Mouse (Mus musculus) erythroid progenitor cell, adult 5-6 weeks (primary cell): ENCODE measurements around the gene Elovl6. TPM values are rescaled to one million over a fixed set of nuclear protein-coding genes. Genes with fewer than 3 reads are reported as not detected.

Experiments
- ATAC-seq: replicated peaks from 2 replicates; pipeline ENCODE4 v1.8.0; 2016; ENCODE audit warnings: moderate number of reproducible peaks, mild to moderate bottlenecking, moderate TSS enrichment, inconsistent platforms; ENCODE audit not compliant: poor library complexity, low FRiP score, severe bottlenecking
- total RNA-seq, 2 experiments: library from RNA; stranded (forward) in 1 of 2; stranded (reverse) in 1 of 2; fragments of 150-400 nt in 1 of 2; fragments of 186-747, 209-891 nt in 1 of 2; gene quantifications; 2 replicates each; pipeline versions ENCODE4 v1.2.3 to v1.2.4; 2015 to 2017; ENCODE audit warnings: low replicate concordance in 2 of 2

The Elovl6 gene
- total RNA-seq (2015; ENCODE audit: low replicate concordance), result 1.4 and 7.5 TPM in 2 replicates
- 0.23 and 0.51 TPM in 2 replicates for total RNA-seq (2017; ENCODE audit: low replicate concordance)

DNA sequence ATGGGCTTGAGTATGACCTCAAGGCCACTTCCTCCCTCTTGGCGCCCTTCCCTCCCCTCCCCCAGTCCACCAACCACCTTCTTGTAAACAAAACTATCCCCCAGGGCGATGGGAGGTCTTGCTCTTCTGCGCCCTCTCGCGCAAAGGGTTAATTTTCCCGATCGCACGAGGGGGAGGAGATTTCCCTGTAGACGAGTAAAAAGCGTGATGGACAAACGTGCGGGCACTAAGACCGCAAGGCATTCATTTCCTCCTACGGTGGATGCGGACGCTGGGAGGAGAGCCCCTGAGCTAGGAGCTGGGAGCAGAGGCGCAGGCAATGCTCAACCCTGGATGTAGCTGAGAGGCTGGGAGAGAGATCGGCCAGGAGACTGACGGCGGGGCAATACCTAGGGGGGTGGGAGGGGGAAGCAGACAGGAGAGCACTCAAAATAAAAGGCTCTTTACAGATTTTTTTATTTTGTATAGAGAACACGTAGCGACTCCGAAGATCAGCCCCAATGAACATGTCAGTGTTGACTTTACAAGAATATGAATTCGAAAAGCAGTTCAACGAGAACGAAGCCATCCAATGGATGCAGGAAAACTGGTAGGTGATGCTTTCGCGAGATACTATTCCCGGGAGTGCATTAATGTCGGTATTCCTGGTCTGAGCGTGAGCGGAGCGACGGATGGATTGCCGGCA lies at the start of gene Elovl6:
Gene Elovl6 (plus strand): TSS at position 176 of the 685 bp plus-strand sequence.
- ATAC-seq, result no peak

DNA sequence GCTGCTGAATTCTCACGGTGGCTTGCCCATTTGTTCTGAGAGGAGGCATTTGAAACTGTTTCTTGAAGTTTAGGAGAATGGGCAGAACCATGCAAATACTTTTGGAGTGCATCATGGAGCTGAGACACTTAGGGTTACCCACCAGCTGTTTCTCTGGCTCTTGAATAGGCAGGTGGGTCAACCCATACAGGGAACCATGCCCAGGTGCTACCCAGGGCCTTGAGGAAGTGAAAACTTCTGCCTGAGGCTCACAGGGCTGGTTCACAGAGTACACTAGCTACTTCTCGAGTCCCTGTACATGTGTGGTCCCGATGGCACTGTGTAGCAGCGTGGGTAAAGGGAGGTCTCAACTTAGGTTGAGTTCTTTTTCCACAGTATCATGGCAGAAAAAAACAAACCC lies 43.4 kb upstream of the Elovl6 start:
- ATAC-seq, result no peak

DNA sequence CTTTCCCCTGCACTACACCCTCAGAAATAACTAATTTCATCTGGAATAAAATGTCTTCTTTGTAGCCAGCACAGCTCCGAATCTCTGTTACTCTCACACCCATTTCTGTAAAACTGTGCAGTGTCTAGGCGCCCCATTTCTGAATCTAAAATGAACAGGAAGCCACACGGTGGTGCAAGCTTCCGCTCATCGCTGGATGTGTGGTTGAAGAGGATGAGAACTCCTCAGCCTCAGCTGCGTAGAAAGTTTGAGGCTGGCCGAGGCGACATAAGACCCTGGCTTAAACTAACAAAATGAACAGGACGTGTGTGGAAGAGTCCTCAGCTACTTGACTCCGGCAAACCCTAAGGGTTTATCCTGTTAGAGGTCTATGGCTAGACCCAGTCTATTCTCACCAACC lies 38.0 kb upstream of the Elovl6 start:
- no peak for ATAC-seq

DNA sequence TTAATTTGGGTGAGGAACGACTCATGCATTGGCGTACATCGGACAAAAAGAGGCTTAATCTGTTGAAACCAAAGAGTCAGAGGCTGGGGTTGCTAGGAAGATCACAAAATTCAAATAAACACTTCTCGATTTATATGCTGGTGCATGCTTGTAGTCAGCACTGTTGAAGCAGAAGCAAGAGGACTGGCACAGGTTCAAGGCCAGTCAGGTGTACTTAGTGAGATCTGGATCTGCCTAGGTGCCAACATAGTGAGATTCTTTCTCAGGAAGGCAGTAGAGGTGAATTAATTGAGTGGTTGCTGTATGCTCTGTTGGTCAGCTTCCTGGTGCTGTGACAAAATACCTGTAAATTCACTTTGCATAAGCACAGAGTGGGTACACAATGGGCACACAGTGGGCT lies 37.4 kb upstream of the Elovl6 start:
- no peak for ATAC-seq

DNA sequence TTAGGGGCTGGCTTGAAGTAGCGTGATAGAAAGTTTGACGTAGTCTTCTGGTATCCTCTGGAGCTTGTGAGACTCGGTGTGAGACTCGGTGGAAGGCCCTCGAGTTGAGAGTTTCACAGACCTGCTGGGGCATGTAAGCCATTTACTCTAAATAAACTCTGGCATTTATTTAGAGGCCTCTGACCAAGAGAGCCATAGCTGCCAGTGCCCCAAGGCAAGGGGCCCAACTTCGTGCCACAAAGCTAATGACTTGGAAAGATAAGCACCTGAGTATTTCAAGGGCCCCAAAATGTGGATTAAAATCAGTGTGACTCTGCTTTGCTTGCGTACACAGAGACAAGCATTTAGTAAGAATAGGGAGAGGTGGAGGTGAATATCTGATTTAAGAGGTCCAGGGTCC lies 28.4 kb upstream of the Elovl6 start:
- ATAC-seq, result no peak

DNA sequence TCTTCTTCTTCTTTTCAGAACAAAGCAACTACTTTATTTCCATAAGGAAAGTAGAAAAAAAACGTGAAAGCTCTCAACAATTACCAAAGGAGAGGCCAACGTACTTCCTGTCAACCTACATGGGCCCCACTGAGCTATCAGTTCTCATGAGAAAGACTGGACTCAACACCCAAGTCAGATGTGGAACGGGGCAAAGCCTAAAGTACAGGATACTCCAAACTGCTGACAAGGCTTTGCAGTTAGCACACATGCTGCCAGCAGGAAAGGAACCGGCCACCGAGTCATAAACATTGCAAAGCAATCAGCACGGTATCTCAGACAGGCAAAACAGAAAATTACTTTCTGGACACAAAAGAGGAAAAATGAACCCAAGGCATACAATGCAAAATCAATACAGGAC lies 27.2 kb upstream of the Elovl6 start:
- ATAC-seq, result no peak

DNA sequence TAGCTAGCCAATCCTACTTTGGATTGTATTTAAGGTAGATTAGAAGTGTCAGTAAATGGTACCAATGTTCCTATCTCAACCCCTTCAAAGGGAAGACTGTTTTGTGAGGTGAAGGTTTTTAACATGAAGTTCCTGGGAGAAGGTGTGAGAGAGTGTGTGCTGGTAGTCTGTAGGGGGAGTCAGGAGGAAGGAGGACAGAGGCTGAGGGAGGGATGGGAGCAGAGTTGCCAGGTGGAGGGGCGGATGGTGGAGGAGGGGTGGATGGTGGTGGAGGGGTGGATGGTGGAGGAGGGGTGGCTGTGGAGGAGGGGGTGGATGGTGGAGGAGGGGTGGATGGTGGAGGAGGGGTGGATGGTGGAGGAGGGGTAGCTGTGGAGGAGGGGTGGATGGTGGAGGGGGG lies 24.4 kb upstream of the Elovl6 start:
- no peak for ATAC-seq

DNA sequence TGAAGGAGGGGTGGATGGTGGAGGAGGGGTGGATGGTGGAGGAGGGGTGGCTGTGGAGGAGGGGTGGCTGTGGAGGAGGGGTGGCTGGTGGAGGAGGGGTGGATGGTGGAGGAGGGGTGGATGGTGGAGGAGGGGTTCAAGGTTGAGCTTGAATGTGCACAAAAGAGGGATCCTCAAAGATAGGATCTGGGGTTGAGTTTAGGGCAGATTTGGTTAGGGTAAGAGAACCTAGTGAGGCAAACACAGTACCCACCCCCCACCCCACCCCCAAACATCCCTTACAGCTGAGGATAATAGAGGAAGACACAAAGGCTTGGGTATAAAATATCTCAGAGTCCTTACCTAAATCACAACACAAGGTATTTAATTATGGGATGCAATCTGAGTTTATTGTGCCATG lies 23.6 kb upstream of the Elovl6 start:
- ATAC-seq, result no peak

DNA sequence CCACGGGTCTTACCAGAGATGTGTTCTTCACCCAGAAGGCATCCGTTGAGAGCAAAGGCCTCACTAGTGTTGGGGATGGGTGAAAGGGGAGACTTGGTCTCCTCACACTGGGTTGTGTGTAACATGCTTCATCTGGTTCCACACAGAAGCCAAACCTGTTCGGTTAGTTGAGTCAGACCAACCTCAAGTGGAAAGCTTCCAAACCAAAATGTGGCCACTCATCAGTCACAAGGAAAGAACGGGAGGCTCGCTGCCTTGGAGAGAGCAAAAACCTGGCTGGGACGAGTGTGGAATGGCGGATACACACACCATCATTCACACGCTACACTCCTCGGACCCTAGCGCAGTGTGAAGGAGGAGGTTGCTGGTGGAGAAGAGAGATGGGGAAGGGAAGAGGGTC lies 22.4 kb upstream of the Elovl6 start:
- ATAC-seq, result no peak

DNA sequence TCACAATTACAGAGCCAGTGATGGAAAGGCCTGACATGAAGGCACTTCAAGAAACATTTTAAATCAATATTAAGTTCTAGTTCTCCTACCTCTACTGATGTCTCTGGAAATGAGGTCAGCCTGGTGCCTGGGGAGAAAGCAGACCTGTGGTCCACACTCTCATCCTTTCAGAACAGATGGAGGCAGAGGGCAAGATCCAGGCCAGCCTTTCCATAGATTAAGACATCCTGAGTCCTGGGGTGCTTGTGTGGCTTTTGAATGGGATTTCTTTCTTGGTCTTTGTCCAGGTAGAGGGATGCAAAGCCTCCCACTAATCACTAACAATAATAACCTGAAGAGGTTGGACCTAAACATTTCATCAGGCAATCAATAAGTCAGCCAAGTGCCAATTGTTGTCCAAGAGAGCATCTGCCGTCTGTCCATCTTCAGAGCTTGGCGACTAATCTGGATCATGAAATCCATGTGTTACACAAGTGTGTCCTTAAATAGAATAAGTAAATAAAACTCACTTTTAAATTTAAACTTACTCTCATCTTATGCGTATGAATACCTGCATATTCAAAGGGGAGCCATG lies 16.2 kb upstream of the Elovl6 start:
- no peak for ATAC-seq

DNA sequence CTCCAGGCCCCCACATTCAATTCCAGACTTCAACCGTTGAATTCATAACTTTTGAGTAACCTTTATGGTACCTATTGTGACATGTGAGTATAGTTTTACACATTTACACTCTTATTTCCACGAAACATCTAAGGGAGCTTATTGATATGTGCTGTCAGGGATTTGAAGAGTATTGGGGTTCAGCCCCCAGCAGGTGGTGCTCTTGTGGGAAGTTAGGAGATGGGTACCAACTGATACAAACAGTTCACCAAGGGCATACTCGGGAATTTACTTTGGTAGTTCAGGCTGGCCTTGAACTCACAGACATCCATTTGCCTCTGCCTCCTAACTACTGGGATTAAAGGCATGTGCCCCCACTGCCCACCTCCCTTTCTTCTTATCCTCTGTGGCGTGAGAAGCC lies 11.7 kb upstream of the Elovl6 start:
- no peak for ATAC-seq

DNA sequence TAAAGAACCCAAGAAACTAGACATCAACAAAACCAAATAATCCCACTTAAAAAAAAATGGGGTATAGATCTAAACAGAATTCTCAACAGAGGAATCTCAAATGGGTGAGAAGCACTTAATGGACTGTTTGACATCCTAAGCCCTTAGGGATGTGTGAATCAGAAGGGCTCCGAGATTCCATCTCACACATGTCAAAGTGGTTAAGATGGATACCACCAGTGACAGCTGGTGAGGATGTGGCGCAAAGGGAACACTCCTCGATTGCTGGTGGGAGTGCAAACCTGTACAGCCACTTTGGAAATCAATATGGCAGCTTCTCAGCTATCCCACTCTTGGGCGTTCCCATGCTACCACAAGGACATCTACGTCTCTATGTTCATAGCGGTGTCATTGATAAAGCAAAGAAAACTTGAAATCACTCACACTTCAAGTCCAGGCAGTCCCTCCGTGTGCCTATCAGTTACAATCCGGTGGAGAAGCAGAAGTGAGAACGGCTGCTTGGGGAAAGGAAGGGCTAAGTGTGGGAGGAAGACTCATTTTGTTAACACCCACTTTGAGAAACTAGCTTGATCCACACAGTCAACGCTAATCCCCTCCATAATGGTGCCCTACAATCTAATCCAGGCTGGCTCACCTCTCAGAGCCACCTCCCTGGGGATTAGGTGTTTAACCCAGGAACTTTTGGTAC lies 8.6 kb upstream of the Elovl6 start:
- no peak for ATAC-seq

DNA sequence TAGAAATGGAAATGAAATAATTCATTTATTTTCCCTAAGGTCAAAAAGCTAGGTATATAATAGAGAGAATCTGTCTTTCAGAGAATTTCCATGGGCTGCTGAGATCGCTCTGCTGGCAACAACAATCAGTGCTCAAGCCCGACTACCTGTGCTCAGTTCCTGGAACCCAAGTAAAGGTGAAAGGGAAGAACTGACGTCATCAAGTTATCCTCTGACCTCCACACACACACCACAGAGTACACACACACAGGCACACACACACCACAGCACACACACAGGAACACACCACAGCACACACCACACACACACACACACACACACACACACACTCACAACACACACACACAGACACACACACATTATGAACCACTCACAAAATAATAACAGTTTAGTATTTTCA lies 5.1 kb upstream of the Elovl6 start:
- ATAC-seq, result no peak

DNA sequence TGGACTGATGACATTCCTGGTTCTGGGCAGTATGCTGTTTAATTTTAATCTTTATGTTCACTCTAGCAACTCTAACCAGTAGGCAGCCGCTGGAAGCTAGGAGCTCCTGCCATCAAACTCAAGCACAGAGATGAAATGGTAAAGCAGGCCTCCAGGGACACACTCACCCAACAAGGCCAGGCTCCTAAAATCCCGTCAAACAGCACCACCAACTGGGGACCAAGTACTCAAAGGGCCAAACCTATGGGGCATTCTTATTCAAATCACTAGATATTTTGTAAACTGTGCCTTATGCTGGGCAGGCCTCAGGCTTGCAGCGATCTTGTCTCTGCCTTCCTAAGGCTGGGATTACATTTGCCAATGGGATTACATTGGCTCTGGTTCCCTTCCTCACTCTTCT lies 2.8 kb upstream of the Elovl6 start:
- no peak for ATAC-seq

DNA sequence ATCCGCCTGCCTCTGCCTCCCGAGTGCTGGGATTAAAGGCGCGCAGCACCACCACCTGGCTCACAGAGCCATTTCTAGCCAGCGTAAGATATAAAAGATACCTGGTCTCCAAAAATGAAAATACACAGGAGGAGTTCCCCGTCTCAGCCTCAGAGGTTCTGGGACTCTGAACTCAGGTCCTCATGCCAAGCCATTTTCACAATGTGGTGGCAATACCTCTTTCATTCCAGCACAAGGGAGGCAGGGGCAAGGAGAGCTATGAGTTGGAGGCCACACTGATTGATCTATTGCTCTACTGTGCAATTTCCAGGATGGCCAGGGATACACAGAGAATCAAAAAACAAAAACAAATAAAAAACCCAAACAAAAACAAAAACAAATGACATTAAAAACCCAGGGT lies 1.7 kb upstream of the Elovl6 start:
- no peak for ATAC-seq

DNA sequence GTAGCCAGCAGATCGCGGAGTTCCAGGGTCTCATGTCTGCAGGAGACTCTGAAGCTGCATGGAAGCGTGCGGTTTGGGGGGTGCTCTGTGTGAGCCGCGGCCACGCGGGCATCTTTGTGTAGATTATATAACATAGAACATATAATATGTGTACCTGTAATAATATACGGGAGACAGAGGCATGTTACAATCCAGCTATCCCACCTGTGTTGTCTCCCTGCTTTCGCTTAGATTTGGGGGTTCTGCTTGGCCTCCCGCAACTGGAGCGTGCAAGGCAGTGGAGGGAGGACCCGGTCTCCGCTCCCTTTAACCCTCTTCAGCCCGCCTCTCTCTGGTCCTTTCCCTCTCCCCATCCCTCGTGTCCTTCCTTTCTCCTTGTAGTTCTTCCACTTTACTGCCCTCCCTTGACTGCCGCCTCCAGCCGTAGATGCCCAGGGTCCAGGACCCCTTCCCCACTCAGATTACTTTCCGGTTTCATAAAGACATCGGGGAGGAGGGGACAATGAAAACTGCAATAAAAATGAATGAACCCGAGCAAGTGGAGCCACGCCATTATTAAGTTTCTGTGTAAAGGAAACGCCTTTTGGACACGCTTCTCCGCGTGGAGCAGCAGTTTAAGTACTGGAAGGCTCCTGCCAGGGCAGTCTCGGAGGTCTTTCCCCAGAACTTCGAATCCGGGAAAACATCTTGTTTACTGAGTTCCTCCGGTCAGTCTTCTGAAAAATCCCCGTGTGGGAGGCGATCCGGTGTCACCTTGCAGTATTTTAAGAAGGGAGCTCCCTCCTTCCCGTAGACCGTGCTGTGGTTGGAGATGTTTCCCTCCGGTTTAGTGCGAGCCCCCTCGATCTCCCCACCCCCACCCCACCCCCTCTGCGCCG lies 949 bp downstream of the Elovl6 start:
- no peak for ATAC-seq

DNA sequence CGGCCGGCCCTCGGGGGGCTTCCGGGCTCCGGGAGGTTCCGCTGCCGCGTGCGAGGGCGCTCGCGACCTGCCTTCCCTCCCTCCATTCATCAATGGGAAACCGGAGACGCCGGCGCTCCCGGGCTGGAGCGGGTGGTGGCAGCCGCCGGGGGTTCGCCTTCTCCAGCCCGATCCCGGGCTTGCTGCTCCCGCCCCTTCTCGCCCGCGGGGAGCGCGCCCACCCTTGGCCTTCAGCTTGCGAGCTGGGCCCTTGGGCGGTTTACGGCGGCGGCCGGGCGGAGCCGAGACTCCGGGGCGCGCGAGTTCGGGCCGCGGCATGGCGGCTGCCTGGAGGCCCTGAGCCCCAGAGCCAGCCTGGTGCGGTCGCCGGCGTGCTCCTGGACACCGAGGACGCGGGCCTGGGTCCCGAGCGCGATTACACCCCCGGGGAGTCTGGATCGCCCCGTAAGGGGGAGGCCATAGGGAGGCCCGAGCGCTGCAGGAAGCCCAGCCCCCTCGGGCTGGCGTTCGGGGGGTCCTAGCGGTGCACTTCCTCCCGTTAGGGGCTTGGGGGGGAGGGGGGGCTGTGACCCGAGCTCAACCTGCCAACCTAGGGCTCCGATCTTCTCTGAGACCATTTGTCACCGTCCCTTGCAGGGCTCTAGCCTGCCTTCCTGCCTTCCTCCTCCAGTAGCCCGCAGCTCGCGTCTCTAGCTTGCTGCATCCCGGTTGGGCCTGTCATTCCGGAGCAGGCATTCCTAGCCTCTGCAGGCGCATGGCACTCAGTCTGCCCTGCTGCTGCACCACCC lies 1.8 kb downstream of the Elovl6 start:
- ATAC-seq, result peak; percentile 65

DNA sequence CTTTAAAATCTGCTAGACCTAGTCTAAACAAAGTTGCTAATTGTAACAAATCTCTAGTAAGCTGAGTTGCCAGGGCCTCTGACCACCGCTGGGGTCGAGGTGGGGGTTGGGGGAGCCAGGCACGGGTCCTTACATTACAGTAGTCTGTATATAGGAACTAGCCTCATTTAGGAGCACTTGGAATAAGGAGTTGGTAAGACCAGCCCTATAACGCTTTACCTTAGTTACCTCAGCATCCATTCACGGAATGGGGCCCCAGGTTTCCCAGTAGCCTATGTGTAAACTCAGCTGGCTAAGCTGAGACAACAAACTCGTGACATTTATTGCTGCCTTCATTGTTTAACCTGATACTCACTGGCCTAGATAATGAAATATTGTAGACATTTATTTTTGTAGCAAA lies 3.3 kb downstream of the Elovl6 start:
- no peak for ATAC-seq

DNA sequence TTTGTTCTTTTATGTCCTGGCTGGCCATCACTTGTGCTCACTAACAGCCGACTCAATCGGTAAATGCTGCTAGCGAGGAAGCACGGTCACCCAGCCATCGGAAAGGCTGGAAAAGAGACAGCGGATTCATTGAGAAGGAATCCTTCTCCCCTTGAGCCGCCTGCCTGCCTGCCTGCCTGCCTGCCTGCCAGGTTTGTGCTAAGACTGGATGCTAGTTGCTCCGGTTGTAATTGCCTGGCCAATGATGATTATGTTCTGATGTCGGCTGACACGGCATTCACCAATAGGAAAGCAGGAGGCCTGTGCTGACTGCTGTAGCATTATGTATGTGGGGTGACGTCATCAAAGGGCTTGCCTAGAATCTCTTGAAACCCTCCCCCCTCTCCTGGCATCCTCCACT lies 4.0 kb downstream of the Elovl6 start:
- ATAC-seq, result peak; percentile 88

DNA sequence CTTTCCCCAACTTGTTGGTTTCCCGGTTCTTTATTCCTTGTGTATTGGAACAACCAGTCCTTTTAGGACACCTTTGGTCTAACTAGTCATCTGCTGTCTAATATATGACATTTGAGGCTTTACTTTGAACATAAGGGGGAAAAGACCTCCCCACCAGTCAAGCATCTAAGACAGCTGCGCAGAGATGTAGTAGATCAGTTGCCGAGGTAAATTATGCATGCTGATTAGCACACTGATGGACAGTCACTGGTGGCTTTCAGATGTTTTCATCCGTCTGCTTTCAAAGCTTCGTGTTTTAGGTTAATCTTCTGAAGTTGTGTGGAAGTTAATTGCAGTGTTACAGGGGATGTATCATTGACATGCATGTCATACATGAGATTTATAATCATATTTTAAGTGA lies 5.8 kb downstream of the Elovl6 start:
- no peak for ATAC-seq
